Mouse (Mus musculus): ENCODE measurements around the gene Bgn.

Gene Bgn

DNA sequence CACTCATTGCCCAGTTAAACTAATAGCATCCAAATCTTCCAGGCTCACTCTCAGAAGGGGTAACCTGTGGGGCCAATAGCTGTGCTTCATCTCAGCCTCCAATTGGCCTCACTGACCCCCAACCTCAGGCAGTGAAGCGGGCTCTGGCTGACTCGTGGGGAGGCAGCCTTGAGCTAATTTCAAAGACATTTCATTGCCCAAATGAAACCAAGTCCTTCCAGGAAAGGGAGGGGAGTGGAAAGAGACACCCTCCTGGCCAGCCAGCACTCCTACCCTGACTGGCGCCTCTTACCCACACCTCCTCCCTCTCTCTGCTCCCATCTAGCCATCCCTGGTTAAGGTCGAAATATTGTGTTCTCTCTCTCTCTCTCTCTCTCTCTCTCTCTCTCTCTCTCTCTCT lies 6.8 kb downstream of the Bgn start:
- no peak for DNase-seq (ENCODE audit: low spot score)

DNA sequence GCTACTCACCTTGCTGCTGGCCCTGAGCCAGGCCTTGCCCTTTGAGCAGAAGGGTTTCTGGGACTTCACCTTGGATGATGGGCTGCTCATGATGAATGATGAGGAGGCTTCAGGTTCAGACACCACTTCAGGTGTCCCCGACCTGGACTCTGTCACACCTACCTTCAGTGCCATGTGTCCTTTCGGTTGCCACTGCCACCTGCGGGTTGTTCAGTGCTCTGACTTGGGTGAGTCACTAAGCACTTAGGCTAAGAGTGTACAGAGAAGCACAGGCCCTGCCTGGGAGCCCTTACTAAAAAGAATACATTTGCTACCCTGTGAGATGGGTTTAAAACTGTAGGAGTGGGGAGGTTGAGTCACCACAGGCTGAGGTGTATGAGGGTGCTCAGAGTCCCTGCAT lies 7.4 kb downstream of the Bgn start:
- DNase-seq (ENCODE audit: low spot score): no peak

DNA sequence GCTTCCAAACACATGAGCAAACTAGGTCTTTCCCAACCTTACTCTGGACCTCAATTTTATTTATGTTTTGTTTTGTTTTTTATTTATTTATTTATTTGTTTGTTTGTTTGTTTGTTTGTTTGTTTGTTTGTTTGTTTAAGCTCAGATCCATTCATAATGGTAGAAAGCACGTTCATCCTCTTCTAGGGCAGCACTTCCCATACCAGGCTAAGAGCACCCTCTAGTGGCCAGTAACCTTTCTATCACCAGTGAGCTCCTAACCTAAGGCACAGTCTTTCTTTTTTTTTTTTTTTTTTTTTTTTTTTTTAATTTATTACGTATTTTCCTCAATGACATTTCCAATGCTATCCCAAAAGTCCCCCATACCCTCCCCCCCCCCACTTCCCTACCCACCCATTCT lies 10.2 kb downstream of the Bgn start:
- peak; percentile 40 for DNase-seq (ENCODE audit: low spot score)

DNA sequence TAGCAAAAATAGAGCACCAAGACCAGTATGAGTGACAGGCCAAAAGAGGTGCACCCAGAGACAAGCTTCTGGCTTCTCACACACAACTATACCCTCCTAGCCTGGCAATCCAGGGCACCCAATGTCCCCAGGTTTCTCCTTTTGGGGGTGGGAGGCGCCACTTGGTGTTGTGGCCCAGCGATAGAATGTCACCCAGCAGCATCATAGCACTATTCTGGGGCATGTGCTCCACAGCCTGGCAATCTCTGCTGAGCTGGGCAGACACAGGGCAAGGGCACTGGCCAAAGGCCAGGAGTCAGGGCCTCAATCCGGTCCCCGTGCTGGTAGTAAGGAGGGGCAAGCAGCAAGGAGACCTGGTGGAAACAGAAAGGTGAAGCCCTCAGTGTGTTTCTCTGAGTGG lies 13.3 kb downstream of the Bgn start:
- DNase-seq (ENCODE audit: low spot score): no peak

DNA sequence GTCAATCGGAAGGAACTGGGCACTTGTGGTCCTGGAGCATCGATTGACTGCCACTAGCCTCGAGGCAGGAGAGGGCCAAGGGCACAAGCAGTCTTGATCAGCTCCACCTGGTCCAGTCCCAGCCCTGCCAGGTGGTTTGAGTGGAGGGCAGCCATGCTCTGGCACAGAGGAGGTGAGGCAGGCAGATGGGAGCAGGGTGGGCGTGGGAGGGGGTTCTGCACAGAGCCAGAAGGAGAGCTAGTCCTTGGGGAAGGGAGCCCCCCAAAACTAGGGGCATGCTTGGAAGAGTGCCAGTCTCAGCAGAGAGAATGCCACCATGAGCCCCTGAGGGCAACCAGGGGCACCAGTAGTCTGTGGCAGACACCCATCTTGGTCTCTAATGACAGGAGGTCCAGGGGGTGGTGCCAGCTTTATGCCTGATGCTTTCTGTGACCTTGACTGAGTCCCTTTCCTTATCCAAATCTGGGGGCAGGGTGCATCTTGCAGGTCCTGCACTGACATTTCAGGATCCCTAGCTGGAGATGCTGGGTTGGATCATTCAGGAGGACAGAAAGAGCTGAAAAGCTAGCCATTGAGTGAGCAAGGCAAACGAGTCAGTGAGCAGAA lies 21.8 kb downstream of the Bgn start:
- no peak for DNase-seq (ENCODE audit: low spot score)

DNA sequence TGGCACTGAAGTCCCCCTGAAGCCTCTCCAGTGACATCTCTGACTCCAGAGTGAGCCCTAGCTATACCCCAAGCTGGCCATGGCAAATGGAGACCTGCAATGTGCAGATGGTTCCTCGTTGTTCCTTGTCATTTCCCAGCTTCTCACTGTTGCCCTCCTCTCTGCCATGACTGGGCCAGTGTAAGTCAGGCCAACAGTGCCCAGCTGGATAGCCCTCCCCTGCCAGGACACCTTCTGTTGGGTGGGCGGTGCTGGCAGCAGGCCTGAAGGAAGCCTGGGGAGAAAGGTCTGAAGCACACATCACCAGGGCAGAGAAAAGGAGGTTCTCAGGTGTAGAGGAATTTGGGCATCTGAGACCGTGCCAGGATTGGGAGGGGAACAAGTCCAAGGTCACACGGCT lies 23.2 kb downstream of the Bgn start:
- DNase-seq (ENCODE audit: low spot score): no peak

DNA sequence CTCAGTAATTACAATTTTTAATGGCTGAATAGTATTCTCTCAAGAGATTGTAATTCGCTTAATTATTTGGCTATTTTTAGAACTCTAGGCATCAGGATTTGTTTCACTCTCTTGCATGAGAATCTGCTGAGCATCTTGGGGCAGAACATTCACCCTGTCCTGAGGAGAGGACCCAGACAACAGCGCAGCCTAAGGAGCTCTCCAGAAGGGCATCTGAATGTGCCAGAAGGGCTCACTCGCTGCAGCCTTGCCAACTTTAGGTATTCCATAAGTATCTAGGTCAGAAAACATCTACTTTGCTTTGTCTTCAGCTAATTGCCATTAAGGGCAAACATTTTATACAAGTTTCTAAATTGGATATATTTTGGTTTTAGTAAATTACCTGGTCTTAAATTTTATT lies 25.8 kb downstream of the Bgn start:
- no peak for DNase-seq (ENCODE audit: low spot score)

DNA sequence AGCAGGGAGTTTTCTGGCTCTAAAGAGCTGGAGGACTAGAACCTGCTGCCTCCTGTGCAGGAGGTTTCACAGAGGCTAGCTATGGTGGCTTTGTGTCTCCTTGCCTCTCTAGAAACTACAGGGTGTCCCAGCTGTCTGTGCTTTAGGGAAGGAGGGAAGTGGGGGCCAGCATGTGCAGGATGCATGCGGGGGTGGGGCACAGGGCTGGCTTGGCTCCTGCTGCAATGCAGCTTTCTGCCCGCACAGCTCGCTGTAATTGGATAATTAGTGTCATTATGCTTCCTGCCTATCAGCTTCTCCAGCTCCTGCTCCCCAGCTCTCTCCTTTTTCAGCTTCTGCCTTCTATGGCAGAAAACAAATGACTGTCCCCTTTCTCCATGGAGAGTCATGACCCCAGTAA lies 29.5 kb downstream of the Bgn start:
- no peak for DNase-seq (ENCODE audit: low spot score)

DNA sequence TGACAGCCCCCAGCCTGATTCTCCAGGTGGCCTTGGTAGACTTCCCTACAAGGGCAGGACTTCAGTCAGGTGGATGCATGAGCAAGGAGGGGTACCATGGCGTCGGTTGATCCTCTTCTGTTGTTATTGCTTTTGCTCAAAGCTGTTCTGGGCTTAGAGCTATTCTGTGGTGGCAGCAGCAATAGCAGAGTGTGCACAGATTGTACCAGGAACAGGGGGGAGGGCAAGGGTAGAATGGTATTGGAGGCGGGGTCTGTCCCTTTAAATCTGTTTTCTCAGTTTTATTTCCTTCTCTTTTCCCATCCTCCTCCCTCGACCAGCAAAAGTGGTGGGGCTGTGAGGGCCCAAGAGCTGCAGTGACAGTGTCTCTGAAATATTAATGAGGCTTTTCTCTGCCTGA lies 33.2 kb downstream of the Bgn start:
- no peak for DNase-seq (ENCODE audit: low spot score)

DNA sequence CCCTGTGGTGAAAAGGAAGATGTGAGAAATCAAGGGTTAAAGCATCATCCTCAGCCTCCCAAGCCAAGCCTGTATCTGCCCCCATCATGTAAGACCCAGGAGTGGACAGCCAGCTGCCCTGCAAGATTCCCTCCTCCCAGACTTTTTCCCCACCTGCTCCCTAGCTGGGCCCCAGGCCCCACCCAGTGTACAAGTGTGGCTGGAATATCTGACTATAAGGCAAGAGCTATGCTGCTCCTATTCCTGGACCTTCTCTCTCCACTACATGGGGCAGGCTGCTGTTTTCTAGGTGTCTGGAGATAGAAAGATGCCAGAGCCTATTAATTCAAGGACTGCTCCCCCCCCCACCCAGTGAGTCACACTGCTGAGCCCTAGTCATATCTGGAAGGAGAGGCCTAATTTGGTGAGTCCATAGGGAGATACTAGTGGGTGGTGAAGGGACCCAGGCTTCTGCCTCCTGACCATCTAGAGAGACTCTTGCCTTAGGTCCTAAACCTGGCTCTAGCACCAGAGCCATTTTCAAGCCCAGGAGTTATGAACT lies 33.7 kb downstream of the Bgn start:
- DNase-seq (ENCODE audit: low spot score): no peak

DNA sequence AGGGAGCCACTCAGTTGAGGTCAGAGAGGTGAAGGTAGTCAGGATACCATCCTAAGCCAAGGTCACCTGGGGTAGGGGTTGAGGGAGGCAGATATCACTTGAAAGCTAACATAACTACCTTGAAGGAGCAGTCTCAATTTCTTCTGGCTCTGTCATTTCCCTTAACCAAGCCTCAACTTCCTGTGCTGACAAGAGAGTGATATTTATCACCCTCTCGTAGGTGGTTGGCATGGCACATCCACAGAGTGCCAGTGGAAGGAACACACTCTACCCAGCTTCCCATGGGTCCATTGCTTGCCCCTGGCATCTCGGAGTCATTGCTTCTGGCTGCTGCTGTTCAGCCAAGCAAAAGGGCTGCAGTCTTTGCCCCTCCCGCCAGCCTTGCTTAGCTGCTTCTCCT lies 37.3 kb downstream of the Bgn start:
- no peak for DNase-seq (ENCODE audit: low spot score)

DNA sequence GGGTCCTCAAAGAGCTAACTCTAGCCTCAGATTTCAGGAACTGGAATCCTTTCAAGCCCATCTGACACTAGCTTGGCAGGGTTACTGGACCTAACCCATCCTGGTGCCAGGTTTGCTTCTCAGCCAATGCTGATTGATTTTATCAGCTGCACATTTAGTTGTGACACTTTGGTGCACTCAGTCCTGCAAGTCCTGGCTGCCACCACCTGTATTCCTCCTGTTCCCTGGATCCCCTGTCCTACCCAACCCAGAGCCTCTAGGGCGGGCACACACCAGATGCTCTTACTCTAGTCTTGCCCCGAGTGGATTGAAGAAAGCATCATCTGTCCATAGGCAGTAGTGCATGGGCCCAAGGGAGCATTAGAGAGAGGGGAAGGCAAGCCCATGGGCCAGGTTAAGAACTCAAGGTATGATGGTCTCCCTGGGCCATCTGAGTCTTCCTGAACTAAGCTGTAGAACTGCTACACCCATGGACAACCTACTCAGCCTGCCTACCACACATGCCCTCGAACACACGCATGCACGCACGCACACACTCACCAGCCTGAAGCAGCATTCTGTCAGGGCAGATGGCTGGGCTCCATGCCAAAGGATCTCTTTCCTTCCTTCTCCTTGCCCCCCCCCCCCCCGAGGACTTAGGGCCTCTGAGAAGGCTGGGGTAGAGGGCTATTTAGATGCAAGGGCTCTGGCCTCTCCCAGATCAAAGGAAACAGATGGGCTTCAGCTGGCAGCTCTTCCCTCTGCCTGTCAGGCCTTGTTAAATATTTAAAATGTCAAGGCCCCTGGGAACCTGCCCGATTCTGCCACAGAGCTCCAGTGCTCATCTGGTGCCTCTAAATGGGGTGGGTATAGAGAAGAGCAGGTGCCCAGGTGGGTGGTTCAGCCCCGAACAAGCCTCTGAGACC lies 41.2 kb downstream of the Bgn start:
- no peak for DNase-seq (ENCODE audit: low spot score)

DNA sequence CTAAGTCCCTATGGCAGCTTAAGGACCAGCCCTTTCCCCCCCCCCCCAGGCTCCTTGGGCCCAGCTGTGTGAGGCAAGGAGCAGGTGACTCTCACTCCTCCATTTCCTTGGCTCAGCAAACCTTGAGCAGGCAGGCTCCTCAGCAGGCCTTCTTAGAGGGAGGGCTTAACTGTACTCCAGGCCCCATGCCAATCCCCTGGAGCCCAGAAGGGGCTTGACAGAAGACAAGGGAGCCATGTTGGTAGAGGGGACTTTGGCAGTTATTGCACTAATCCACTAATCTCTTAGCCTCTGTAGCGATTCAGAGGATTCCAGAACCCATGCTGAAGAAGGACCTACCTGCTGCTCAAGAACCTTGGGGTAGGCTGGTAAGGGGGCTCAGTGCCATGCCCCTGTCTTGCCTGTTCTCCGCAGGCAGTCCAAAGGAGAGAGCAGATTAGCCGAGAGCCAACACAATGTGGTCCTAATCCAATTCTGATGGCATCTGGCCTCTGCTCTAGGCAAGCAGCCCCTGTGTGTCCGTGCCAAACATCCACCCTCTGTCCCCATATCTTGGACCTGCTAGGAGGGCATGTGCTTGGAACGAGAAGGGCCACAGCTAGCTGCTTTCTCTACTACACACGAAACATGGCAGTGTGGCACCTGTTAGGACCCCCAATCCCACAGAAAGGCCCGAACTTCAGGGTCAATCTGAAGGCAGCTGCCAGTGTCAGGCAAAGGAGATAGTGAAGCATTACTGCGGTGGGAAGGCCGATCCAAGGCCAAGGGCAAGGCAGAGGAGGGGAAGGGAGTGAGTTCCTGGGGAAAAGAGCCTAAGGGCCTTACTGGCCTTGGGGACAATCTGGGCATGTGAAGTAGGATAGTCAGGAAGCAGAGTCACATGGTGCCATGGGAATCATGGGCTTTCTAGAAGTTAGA lies 42.1 kb downstream of the Bgn start:
- DNase-seq (ENCODE audit: low spot score): no peak

DNA sequence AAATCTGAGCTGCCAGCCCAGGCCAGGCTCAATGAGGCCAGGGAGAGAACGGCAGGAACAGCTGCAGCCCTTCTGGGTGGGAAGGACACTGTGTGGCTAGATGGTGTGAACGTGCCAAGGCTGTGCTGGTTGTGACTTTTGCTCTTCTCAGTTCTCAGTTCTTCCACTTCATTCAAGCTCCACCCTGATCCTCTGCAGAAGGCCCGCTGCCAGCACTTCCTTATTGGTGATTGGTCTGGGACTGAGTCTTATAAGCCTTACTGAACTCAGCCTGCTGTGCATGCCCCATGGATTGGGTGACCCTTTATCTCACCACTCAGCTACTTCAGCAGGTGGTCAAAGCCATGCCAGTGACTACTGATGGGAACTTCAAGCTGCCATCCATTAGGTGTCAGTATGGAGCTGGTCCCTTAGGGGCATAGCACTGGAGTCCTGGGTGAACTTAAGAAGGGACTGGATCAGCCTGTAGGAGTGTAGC lies 43.0 kb downstream of the Bgn start:
- no peak for DNase-seq (ENCODE audit: low spot score)

DNA sequence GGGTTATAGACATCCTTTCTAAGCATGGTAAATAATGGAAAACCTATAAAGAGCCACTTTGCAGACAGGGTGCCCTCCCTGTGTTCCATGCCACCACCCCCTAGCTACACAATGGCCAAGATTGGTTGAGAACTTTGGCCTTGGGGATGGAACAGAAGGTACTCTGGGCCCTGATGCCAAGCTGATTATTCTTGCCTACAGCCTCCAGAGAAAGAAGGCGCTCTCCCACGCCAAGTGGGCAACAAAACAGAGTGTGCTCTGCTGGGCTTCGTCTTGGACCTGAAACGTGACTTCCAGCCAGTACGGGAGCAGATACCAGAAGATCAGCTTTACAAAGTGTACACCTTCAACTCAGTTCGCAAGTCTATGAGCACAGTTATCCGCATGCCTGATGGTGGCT lies 54.5 kb downstream of the Bgn start:
- no peak for DNase-seq (ENCODE audit: low spot score)

DNA sequence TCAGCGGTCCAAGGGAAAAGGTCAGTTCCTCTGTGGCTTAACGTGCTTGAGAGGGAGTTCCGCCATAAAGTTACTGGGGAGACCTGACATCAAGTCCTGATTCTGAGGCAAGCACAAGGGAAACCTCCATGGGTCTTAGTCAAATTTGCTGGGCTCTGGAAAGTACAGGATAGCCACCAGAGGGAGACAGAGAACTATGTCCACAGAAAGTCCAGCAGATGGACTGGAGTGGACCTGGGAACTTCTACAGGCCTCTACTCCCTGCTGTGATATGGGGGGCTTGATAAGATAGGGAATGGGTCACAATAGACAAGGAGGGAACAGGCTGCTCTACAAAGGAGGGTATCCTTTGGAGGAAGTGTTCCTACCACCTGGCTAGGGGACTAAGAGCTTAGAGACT lies 59.9 kb downstream of the Bgn start:
- DNase-seq (ENCODE audit: low spot score): no peak

Measured in urinary bladder, postnatal 25 days (tissue).